Mouse (Mus musculus) T-helper 17 cell (primary cell): ENCODE data around the gene Disp2.

Source experiments
- in situ Hi-C, 2 experiments: fragments of 300-600 bp; cut with MboI, MseI; formaldehyde crosslinking; loops; 1 replicate in 1 of 2; 2 replicates in 1 of 2; pipeline ENCODE4 v1.15.1; 2025; ENCODE audit warnings: high pct_unique_total_duplicates in 2 of 2

The Disp2 gene

GRCm38 (mm10) chr2:118756103-118756502 lies 23.4 kb upstream of the Disp2 start:
- in situ Hi-C loops: loop anchor here in 1 of 2 experiments (5.0 kb wide), 1 partner anchor 119 kb away; no protein-coding TSS in a partner anchor

- in situ Hi-C loops: loop anchor here (5.0 kb wide), 2 partner anchors 117 to 123 kb away; no protein-coding TSS in a partner anchor
These were observed 19.7 kb upstream of the Disp2 start for GRCm38 (mm10) chr2:118759828-118760227.

GRCm38 (mm10) chr2:118760311-118761025 lies 19.1 kb upstream of the Disp2 start:
- in situ Hi-C loops: loop anchor here in 1 of 2 experiments (5.0 kb wide), 2 partner anchors 117 to 123 kb away; no protein-coding TSS in a partner anchor

- in situ Hi-C loops: loop anchor here in 1 of 2 experiments (5.0 kb wide), 2 partner anchors 116 to 124 kb away; no protein-coding TSS in a partner anchor
These were observed 18.2 kb upstream of the Disp2 start for GRCm38 (mm10) chr2:118761358-118761757.

GRCm38 (mm10) chr2:118761906-118762783 lies 17.4 kb upstream of the Disp2 start, which contains the start of gene Ccdc9b:
Gene Ccdc9b, minus strand, starts transcription at chr2:118762661.
- in situ Hi-C loops: loop anchor here in 1 of 2 experiments (5.0 kb wide), 2 partner anchors 115 to 125 kb away; no protein-coding TSS in a partner anchor

GRCm38 (mm10) chr2:118762784-118763148 lies 16.8 kb upstream of the Disp2 start:
- in situ Hi-C loops: loop anchor here in 1 of 2 experiments (5.0 kb wide), 2 partner anchors 115 to 125 kb away; no protein-coding TSS in a partner anchor

GRCm38 (mm10) chr2:118763469-118763868 lies 16.1 kb upstream of the Disp2 start:
- in situ Hi-C loops: loop anchor here in 1 of 2 experiments (5.0 kb wide), 2 partner anchors 114 to 126 kb away; no protein-coding TSS in a partner anchor

- in situ Hi-C loops: loop anchor here in 1 of 2 experiments (5.0 kb wide), 2 partner anchors 113 to 127 kb away; no protein-coding TSS in a partner anchor
These were observed 15.3 kb upstream of the Disp2 start for GRCm38 (mm10) chr2:118764094-118764831.

GRCm38 (mm10) chr2:118764875-118765274 lies 14.6 kb upstream of the Disp2 start:
- in situ Hi-C loops: loop anchor here (5.0 kb wide), 2 partner anchors 112 to 128 kb away; no protein-coding TSS in a partner anchor

GRCm38 (mm10) chr2:118766041-118767033 lies 13.2 kb upstream of the Disp2 start:
- in situ Hi-C loops: loop anchor here in 1 of 2 experiments (5.0 kb wide), 1 partner anchor 111 kb away; no protein-coding TSS in a partner anchor

- in situ Hi-C loops: no loop called here
These were observed 7.2 kb upstream of the Disp2 start, which contains the start of gene Phgr1 for GRCm38 (mm10) chr2:118772158-118772874. Gene Phgr1, plus strand, starts transcription at chr2:118772769.

GRCm38 (mm10) chr2:118774536-118774935 lies 5.0 kb upstream of the Disp2 start:
- in situ Hi-C loops: no loop called here

- in situ Hi-C loops: no loop called here
These were observed 4.1 kb upstream of the Disp2 start for GRCm38 (mm10) chr2:118775396-118775795.

GRCm38 (mm10) chr2:118775846-118776245 lies 3.7 kb upstream of the Disp2 start:
- in situ Hi-C loops: no loop called here

GRCm38 (mm10) chr2:118776295-118776694 lies 3.2 kb upstream of the Disp2 start:
- in situ Hi-C loops: no loop called here

- in situ Hi-C loops: no loop called here
These were observed 1.1 kb upstream of the Disp2 start for GRCm38 (mm10) chr2:118778418-118778817.

- in situ Hi-C loops: no loop called here
These were observed 454 bp upstream of the Disp2 start for GRCm38 (mm10) chr2:118779065-118779464.

- in situ Hi-C loops: no loop called here
These were observed 1.6 kb downstream of the Disp2 start for GRCm38 (mm10) chr2:118781115-118781514.

GRCm38 (mm10) chr2:118782303-118782702 lies 2.8 kb downstream of the Disp2 start:
- in situ Hi-C loops: no loop called here
